Mouse (Mus musculus): ENCODE data around the gene Sec14l2. TPM values are rescaled to one million over a fixed set of nuclear protein-coding genes. Genes with fewer than 3 reads are reported as not detected.
"Not testable (repeated sequence)": the region's sequence is repeated elsewhere in the genome, so short reads cannot be mapped to it uniquely, and the experiment has no call there.

The Sec14l2 gene
- total and polyA plus RNA-seq, 2 experiments: 302 to 349 TPM

- Histone ChIP-seq H3K4me3 (ENCODE audit: insufficient read depth, low read depth, low read length) (peak within 1 kb of the TSS; percentile 94), H3K79me2 (ENCODE audit: control insufficient read depth, insufficient read depth, low read length) (no peaks in the 10 kb centered on the region), H3K4me1 (ENCODE audit: control insufficient read depth, insufficient read depth, low read length) (peaks cover 7% of the 10 kb centered on the region), H3K9ac (ENCODE audit: low read depth, low read length) (peak within 1 kb of the TSS; percentile 98), H3K27me3 (ENCODE audit: control insufficient read depth, insufficient read depth, low read length) (no peaks in the 10 kb centered on the region), H3K27ac (replicated peaks; ENCODE audit: insufficient read depth, low read depth, low read length) (peak within 1 kb of the TSS; percentile 87), H3K36me3 (ENCODE audit: control insufficient read depth, insufficient read depth, low read length) (0 out of 2 replicates have a peak, but pooled peaks cover under 1% of the 10 kb centered on the region)
- 1% methylated on average over 66 of the region's 66 CpGs for WGBS
- TF ChIP-seq POLR2A (IDR thresholded peaks at IDR 0.05; ENCODE audit: extremely low read depth, insufficient read depth, low read length) (peak; percentile 63), CTCF (IDR thresholded peaks at IDR 0.05; ENCODE audit: low read depth, low read length) (peak; percentile 80)
- DNase-seq (ENCODE audit: extremely low read depth, low read depth, low spot score): peak; percentile 73
These were observed 12.0 kb upstream of the Sec14l2 start, which contains the start of gene Rnf215 for GRCm38 (mm10) chr11:4134986-4135935. Gene Rnf215 (plus strand): TSS chr11:4135202.

GRCm38 (mm10) chr11:4134400-4134799 lies 11.2 kb upstream of the Sec14l2 start:
- peaks cover 7% of the 10 kb centered on the region for H3K4me1 ChIP-seq (ENCODE audit: control insufficient read depth, insufficient read depth, low read length)
- TF ChIP-seq POLR2A (IDR thresholded peaks at IDR 0.05; ENCODE audit: extremely low read depth, insufficient read depth, low read length) (no peak), CTCF (IDR thresholded peaks at IDR 0.05; ENCODE audit: low read depth, low read length) (0 out of 2 replicates have a peak, but pooled peaks have one; percentile 1)
- H3K79me2 ChIP-seq (ENCODE audit: control insufficient read depth, insufficient read depth, low read length): no peaks in the 10 kb centered on the region
- H3K36me3 ChIP-seq (ENCODE audit: control insufficient read depth, insufficient read depth, low read length): no peaks in the 10 kb centered on the region
- no peak overlapping the region for H3K4me3 ChIP-seq (ENCODE audit: insufficient read depth, low read depth, low read length)
- DNase-seq (ENCODE audit: extremely low read depth, low read depth, low spot score): no peak
- no peaks in the 10 kb centered on the region for H3K27me3 ChIP-seq (ENCODE audit: control insufficient read depth, insufficient read depth, low read length)
- H3K27ac ChIP-seq (replicated peaks; ENCODE audit: insufficient read depth, low read depth, low read length): no peak overlapping the region
- 61% methylated on average over 6 of the region's 6 CpGs for WGBS
- H3K9ac ChIP-seq (ENCODE audit: low read depth, low read length): no peak overlapping the region

GRCm38 (mm10) chr11:4133450-4133849 lies 10.2 kb upstream of the Sec14l2 start:
- Histone ChIP-seq H3K36me3 (ENCODE audit: control insufficient read depth, insufficient read depth, low read length) (no peaks in the 10 kb centered on the region), H3K27ac (replicated peaks; ENCODE audit: insufficient read depth, low read depth, low read length) (no peak overlapping the region), H3K79me2 (ENCODE audit: control insufficient read depth, insufficient read depth, low read length) (no peaks in the 10 kb centered on the region), H3K4me3 (ENCODE audit: insufficient read depth, low read depth, low read length) (no peak overlapping the region), H3K4me1 (ENCODE audit: control insufficient read depth, insufficient read depth, low read length) (peaks cover 7% of the 10 kb centered on the region), H3K9ac (ENCODE audit: low read depth, low read length) (no peak overlapping the region), H3K27me3 (ENCODE audit: control insufficient read depth, insufficient read depth, low read length) (no peaks in the 10 kb centered on the region)
- WGBS: 68% methylated on average over 3 of the region's 3 CpGs
- no peak for DNase-seq (ENCODE audit: extremely low read depth, low read depth, low spot score)
- TF ChIP-seq POLR2A (IDR thresholded peaks at IDR 0.05; ENCODE audit: extremely low read depth, insufficient read depth, low read length): no peak
- TF ChIP-seq CTCF (IDR thresholded peaks at IDR 0.05; ENCODE audit: low read depth, low read length): peak; percentile 59; the same call in 1 of the 2 replicates

GRCm38 (mm10) chr11:4128461-4128860 lies 5.2 kb upstream of the Sec14l2 start:
- H3K4me1 ChIP-seq (ENCODE audit: control insufficient read depth, insufficient read depth, low read length); H3K4me3 ChIP-seq (ENCODE audit: insufficient read depth, low read depth, low read length); H3K27ac ChIP-seq (replicated peaks; ENCODE audit: insufficient read depth, low read depth, low read length); DNase-seq (ENCODE audit: extremely low read depth, low read depth, low spot score); H3K79me2 ChIP-seq (ENCODE audit: control insufficient read depth, insufficient read depth, low read length); H3K36me3 ChIP-seq (ENCODE audit: control insufficient read depth, insufficient read depth, low read length); H3K27me3 ChIP-seq (ENCODE audit: control insufficient read depth, insufficient read depth, low read length); H3K9ac ChIP-seq (ENCODE audit: low read depth, low read length): not testable (repeated sequence)
- WGBS: 96% methylated on average over 4 of the region's 4 CpGs

GRCm38 (mm10) chr11:4127059-4127458 lies 3.8 kb upstream of the Sec14l2 start:
- TF ChIP-seq POLR2A (IDR thresholded peaks at IDR 0.05; ENCODE audit: extremely low read depth, insufficient read depth, low read length) (no peak), CTCF (IDR thresholded peaks at IDR 0.05; ENCODE audit: low read depth, low read length) (no peak)
- Histone ChIP-seq H3K27me3 (ENCODE audit: control insufficient read depth, insufficient read depth, low read length) (no peaks in the 10 kb centered on the region), H3K9ac (ENCODE audit: low read depth, low read length) (no peak overlapping the region), H3K79me2 (ENCODE audit: control insufficient read depth, insufficient read depth, low read length) (no peaks in the 10 kb centered on the region), H3K36me3 (ENCODE audit: control insufficient read depth, insufficient read depth, low read length) (no peaks in the 10 kb centered on the region), H3K27ac (replicated peaks; ENCODE audit: insufficient read depth, low read depth, low read length) (no peak overlapping the region), H3K4me3 (ENCODE audit: insufficient read depth, low read depth, low read length) (no peak overlapping the region), H3K4me1 (ENCODE audit: control insufficient read depth, insufficient read depth, low read length) (peaks cover 9% of the 10 kb centered on the region)
- 87% methylated on average over 1 of the region's 1 CpGs for WGBS
- DNase-seq (ENCODE audit: extremely low read depth, low read depth, low spot score): no peak

- TF ChIP-seq CTCF (IDR thresholded peaks at IDR 0.05; ENCODE audit: low read depth, low read length): peak; percentile 96
- TF ChIP-seq POLR2A (IDR thresholded peaks at IDR 0.05; ENCODE audit: extremely low read depth, insufficient read depth, low read length): no peak
- peak; percentile 70 for DNase-seq (ENCODE audit: extremely low read depth, low read depth, low spot score)
- H3K9ac ChIP-seq (ENCODE audit: low read depth, low read length): no peak overlapping the region
- 35% methylated on average over 5 of the region's 5 CpGs for WGBS
- H3K4me1 ChIP-seq (ENCODE audit: control insufficient read depth, insufficient read depth, low read length): peaks cover 25% of the 10 kb centered on the region
- no peaks in the 10 kb centered on the region for H3K36me3 ChIP-seq (ENCODE audit: control insufficient read depth, insufficient read depth, low read length)
- H3K4me3 ChIP-seq (ENCODE audit: insufficient read depth, low read depth, low read length): no peak overlapping the region
- H3K79me2 ChIP-seq (ENCODE audit: control insufficient read depth, insufficient read depth, low read length): no peaks in the 10 kb centered on the region
- no peaks in the 10 kb centered on the region for H3K27me3 ChIP-seq (ENCODE audit: control insufficient read depth, insufficient read depth, low read length)
- no peak overlapping the region for H3K27ac ChIP-seq (replicated peaks; ENCODE audit: insufficient read depth, low read depth, low read length)
These were observed 707 bp upstream of the Sec14l2 start for GRCm38 (mm10) chr11:4123922-4124321.
